Mouse (Mus musculus) left cerebral cortex, adult 8-10 months (tissue): ENCODE measurements around the gene Phc1. TPM values are rescaled to one million over a fixed set of nuclear protein-coding genes. Genes with fewer than 3 reads are reported as not detected.

Experiments used
- total RNA-seq, 4 experiments: library from RNA; stranded (reverse); gene quantifications; 2 replicates each; pipeline ENCODE4 v1.2.4; 2022

The Phc1 gene
- total RNA-seq, 4 experiments from 2014 or later = 52.8 to 60.3 (median 57.5) TPM

Other genes starting within 250 kb of the Phc1 start
- gene Klrg1, start 57.7 kb downstream of the Phc1 start, total RNA-seq = under 1 TPM in 1 of 4 experiments, not detected in 3; 0.26 TPM
- gene M6pr, start 31.8 kb downstream of the Phc1 start, total RNA-seq = 10 to 100 TPM; 81.3 to 84.8 (median 82.9) TPM
- gene Rimklb, start 158.2 kb upstream of the Phc1 start, total RNA-seq = 10 to 100 TPM; 59.9 to 73.3 (median 65.8) TPM
- 1 to 10 TPM in 1 of 4 experiments, not detected in 3; 1.3 TPM for gene Mfap5, start 165.3 kb upstream of the Phc1 start, total RNA-seq
- not detected for gene Aicda, start 213.2 kb upstream of the Phc1 start, total RNA-seq